Mouse (Mus musculus) spleen, adult 2 months (tissue): Measurements from ENCODE around the gene Stk32b.

ENCODE experiments used
- CTCF ChIP-seq: fragments of 200-500 bp; IDR thresholded peaks from 2 replicates; pipeline ENCODE4 v1.5.1; 2011; ENCODE audit warnings: mild to moderate bottlenecking, inconsistent platforms; ENCODE audit not compliant: insufficient read depth, insufficient read length, insufficient replicate concordance; ENCODE audit errors: extremely low read depth
- POLR2A ChIP-seq: fragments of 200-500 bp; IDR thresholded peaks from 2 replicates; pipeline ENCODE4 v1.6.1; 2011; ENCODE audit warnings: low read depth, low read length, inconsistent platforms

DNA sequence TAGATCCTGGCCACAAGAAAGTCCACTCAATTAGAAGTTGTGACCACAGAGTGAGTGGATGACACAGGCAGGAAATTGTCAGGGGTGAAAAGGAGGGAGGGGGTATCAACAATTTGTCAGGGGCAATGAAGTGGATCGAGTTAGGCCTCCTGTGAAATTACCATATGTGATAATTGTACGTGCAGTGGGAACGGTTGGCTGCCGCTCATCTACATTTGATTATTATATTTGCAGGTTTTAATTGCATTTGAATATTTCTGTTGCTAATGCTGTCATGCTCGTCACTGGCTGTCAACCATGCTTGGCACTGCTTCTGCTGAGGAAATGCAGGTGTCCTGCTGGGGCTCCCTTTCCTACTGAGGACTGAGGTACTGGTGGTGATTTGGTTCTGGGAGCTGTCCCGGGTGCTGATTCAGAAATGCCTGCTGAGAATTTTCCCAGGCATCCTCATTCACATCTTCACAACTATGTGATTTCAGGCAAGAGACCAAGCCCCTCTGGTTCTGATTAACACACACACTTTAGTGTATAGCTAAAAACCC, 159.6 kb downstream of the Stk32b start:
- TF ChIP-seq CTCF (no peak), POLR2A (no peak)
